Mouse (Mus musculus) CH12.LX (cell line): ENCODE measurements at regions not wholly inside any gene's neighbourhood (a gene's known extent, or its start where the extent isn't known, plus 50 kb on each side); places are given as distances from the start of the nearest gene placed in this dataset.

ENCODE experiments used
- CHD1 ChIP-seq: IDR thresholded peaks from 2 replicates; pipeline ENCODE4 v1.6.1; 2012; ENCODE audit warnings: low read depth, low read length, improper control_type of control experiment, inconsistent platforms
- CHD2 ChIP-seq: IDR thresholded peaks from 2 replicates; pipeline ENCODE4 v1.6.1; 2011; ENCODE audit warnings: low read length, improper control_type of control experiment
- CTCF ChIP-seq, 2 experiments: IDR thresholded peaks in 1 of 2; conservative IDR thresholded peaks in 1 of 2; 2 replicates each; pipeline ENCODE4 v1.5.1; 2011 to 2012; ENCODE audit warnings: low read depth in 2 of 2, low read length in 2 of 2, improper control_type of control experiment in 1 of 2, inconsistent platforms in 1 of 2, mild to moderate bottlenecking in 1 of 2, moderate library complexity in 1 of 2
- E2F4 ChIP-seq: IDR thresholded peaks from 2 replicates; pipeline ENCODE4 v1.6.1; 2011; ENCODE audit warnings: low read depth, low read length, improper control_type of control experiment; ENCODE audit not compliant: insufficient replicate concordance
- HCFC1 ChIP-seq: IDR thresholded peaks from 2 replicates; pipeline ENCODE4 v1.6.1; 2012; ENCODE audit warnings: low read depth, mild to moderate bottlenecking, inconsistent platforms, low read length, improper control_type of control experiment
- KAT2A ChIP-seq: IDR thresholded peaks from 2 replicates; pipeline ENCODE4 v1.6.1; 2012; ENCODE audit warnings: low read length, improper control_type of control experiment, inconsistent platforms; ENCODE audit not compliant: insufficient replicate concordance
- MAZ ChIP-seq: IDR thresholded peaks from 2 replicates; pipeline ENCODE4 v1.6.1; 2012; ENCODE audit warnings: low read depth, mild to moderate bottlenecking, inconsistent platforms, low read length, improper control_type of control experiment, moderate library complexity
- MEF2A ChIP-seq: IDR thresholded peaks from 2 replicates; pipeline ENCODE4 v1.6.1; 2014; ENCODE audit warnings: low read depth, mild to moderate bottlenecking, inconsistent platforms, low read length, improper control_type of control experiment, borderline replicate concordance
- MYC ChIP-seq: IDR thresholded peaks from 2 replicates; pipeline ENCODE4 v1.6.1; 2011; ENCODE audit warnings: low read depth, mild to moderate bottlenecking, improper control_type of control experiment, low read length
- RAD21 ChIP-seq: IDR thresholded peaks from 2 replicates; pipeline ENCODE4 v1.6.1; 2011; ENCODE audit warnings: low read depth, mild to moderate bottlenecking, low read length, improper control_type of control experiment, moderate library complexity
- USF2 ChIP-seq: conservative IDR thresholded peaks from 2 replicates; pipeline ENCODE4 v1.6.1; 2011; ENCODE audit warnings: low read depth, low read length, improper control_type of control experiment

GRCm38 (mm10) chr13:54888021-54888420 is 61.2 kb upstream of the Unc5a start:
- TF ChIP-seq CTCF (conservative IDR thresholded peaks at IDR 0.05 in 1 of 2, IDR thresholded peaks at IDR 0.05 in 1 of 2; ENCODE audit: low read depth in 2 of 2, low read length in 2 of 2), result no peak
- no peak for TF ChIP-seq MYC
- no peak for TF ChIP-seq CHD1
- no peak for TF ChIP-seq RAD21
- TF ChIP-seq CHD2, result no peak
- no peak for TF ChIP-seq KAT2A
- no peak for TF ChIP-seq HCFC1
- no peak for TF ChIP-seq E2F4
- no peak for TF ChIP-seq MAZ
- TF ChIP-seq USF2, result no peak
- TF ChIP-seq MEF2A, result no peak
